Mouse (Mus musculus) limb, embryonic 14.5 days (tissue): Measurements from ENCODE around the gene Snrpn. TPM values are rescaled to one million over a fixed set of nuclear protein-coding genes. Genes with fewer than 3 reads are reported as not detected.
"Not testable (repeated sequence)": the region's sequence is repeated elsewhere in the genome, so short reads cannot be mapped to it uniquely, and the experiment has no call there.

Experiments
- ATAC-seq: fragments of 200-750 bp; cut with Nextera tagmentation; 2 replicates; pipeline ENCODE4 v1.8.0; 2017; ENCODE audit warnings: low read depth, moderate number of reproducible peaks, moderate TSS enrichment; ENCODE audit not compliant: low FRiP score
- DNase-seq: peaks from one replicate; pipeline ENCODE4 v3.0.0-alpha.2; 2015; ENCODE audit warnings: low spot score
- H3K27ac ChIP-seq: fragments of 300-500 bp; sonication (generic); replicated peaks from 2 replicates; pipeline ENCODE4 v1.5.1; 2014; ENCODE audit warnings: low read depth, mild to moderate bottlenecking, low read length, moderate library complexity, mixed read lengths
- H3K27me3 ChIP-seq: fragments of 300-500 bp; sonication (generic); 2 replicates; pipeline ENCODE4 v1.6.1; 2014; ENCODE audit warnings: low read length, mixed read lengths; ENCODE audit not compliant: control insufficient read depth, insufficient read depth
- H3K36me3 ChIP-seq: fragments of 300-500 bp; sonication (generic); 2 replicates; pipeline ENCODE4 v1.6.1; 2014; ENCODE audit warnings: mild to moderate bottlenecking, low read length, moderate library complexity, mixed read lengths; ENCODE audit not compliant: control insufficient read depth, insufficient read depth
- H3K4me1 ChIP-seq: fragments of 300-500 bp; sonication (generic); 2 replicates; pipeline ENCODE4 v1.6.1; 2014; ENCODE audit warnings: antibody characterized with exemption, low read length, mixed read lengths; ENCODE audit not compliant: control insufficient read depth, insufficient read depth
- H3K4me2 ChIP-seq: fragments of 300-500 bp; sonication (generic); replicated peaks from 2 replicates; pipeline ENCODE4 v1.6.1; 2014; ENCODE audit warnings: low read depth, mild to moderate bottlenecking, low read length, moderate library complexity; ENCODE audit not compliant: severe bottlenecking
- H3K4me3 ChIP-seq: fragments of 300-500 bp; sonication (generic); replicated peaks from 2 replicates; pipeline ENCODE4 v1.5.1; 2014; ENCODE audit warnings: low read length
- H3K9ac ChIP-seq: fragments of 300-500 bp; sonication (generic); 2 replicates; pipeline ENCODE4 v1.6.1; 2014; ENCODE audit warnings: mild to moderate bottlenecking, low read depth, low read length, moderate library complexity; ENCODE audit not compliant: severe bottlenecking
- H3K9me3 ChIP-seq: fragments of 300-500 bp; sonication (generic); 2 replicates; pipeline ENCODE4 v1.6.1; 2016; ENCODE audit warnings: low read length; ENCODE audit not compliant: control insufficient read depth
- POLR2A ChIP-seq: fragments of 200-500 bp; IDR thresholded peaks from 2 replicates; pipeline ENCODE4 v1.8.0; 2012; ENCODE audit warnings: inconsistent platforms, mild to moderate bottlenecking, moderate library complexity, borderline replicate concordance; ENCODE audit not compliant: insufficient read depth, insufficient read length; ENCODE audit errors: extremely low read depth
- WGBS: fragments of 180-500 bp; shearing (Covaris S2); extraction: QIAGEN DNeasy Blood & Tissue Kit; methylation state at CpG from one replicate; pipeline ENCODE4 v1.1.7; 2014; 5-methylcytosine and 5-hydroxymethylcytosine counted together
- polyA plus RNA-seq, 2 experiments: library from polyadenylated mRNA; depleted of rRNA in 1 of 2; stranded (reverse) in 1 of 2; unstranded in 1 of 2; fragments of >200 nt; fragmentation: Nextera tagmentation in 1 of 2; extraction: Ambion mirVana in 1 of 2; gene quantifications; 2 replicates each; pipeline versions ENCODE4 v1.2.1 to v1.2.3; 2012 to 2014

Snrpn gene
- polyA plus RNA-seq (2012; rRNA removed), result 18.7 and 20.4 TPM in 2 replicates
- 27.8 and 29.1 TPM in 2 replicates for polyA plus RNA-seq (2014; fragmentation: Nextera tagmentation; extraction: Ambion mirVana)

DNA sequence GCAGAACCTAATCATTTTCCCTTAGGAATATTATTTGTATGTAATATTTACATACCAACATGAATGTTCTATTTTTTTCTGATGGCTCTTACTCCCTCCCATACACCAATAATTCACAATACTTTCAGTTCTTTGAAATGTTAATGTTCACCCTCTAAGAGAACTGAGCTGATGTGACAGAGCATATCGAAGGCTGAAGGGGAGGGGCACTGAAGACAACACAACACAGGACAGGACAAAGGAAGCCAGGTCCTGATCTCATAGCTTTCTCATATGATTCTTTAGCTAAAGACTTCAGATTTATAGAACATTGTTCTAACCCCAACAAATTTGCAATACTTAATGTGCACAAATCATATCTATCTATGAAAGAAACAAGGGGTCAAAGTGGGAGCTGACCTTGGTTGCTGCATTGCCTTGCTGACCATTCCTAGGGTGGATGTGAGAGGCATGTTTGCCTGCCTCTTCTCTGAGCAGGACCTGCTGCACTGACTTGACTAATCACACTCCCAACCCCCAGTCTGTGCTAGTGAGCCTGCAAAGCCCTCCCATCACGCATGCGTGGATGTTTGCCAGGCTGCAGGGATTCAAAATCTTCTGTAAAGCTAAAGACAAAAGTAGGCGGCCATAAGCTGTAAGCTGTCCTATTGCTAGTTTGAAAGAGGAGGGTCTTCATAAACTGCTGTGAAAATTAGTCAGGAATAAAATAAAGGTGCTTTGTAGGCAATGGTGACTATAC is at the start of gene Snrpn:
Gene Snrpn (minus strand): TSS at position 478 of the 739 bp plus-strand sequence.
- Histone ChIP-seq H3K4me2 (no peak within 1 kb of the TSS), H3K27me3 (no peaks in the 10 kb centered on the region), H3K27ac (no peak within 1 kb of the TSS), H3K9me3 (no peaks in the 10 kb centered on the region), H3K4me1 (no peaks in the 10 kb centered on the region), H3K9ac (no peak within 1 kb of the TSS), H3K36me3 (no peaks in the 10 kb centered on the region), H3K4me3 (no peak within 1 kb of the TSS)
- DNase-seq, result no peak
- no peak for TF ChIP-seq POLR2A
- WGBS, result 66% methylated on average over 4 of the region's 4 CpGs
- ATAC-seq, result no peak

DNA sequence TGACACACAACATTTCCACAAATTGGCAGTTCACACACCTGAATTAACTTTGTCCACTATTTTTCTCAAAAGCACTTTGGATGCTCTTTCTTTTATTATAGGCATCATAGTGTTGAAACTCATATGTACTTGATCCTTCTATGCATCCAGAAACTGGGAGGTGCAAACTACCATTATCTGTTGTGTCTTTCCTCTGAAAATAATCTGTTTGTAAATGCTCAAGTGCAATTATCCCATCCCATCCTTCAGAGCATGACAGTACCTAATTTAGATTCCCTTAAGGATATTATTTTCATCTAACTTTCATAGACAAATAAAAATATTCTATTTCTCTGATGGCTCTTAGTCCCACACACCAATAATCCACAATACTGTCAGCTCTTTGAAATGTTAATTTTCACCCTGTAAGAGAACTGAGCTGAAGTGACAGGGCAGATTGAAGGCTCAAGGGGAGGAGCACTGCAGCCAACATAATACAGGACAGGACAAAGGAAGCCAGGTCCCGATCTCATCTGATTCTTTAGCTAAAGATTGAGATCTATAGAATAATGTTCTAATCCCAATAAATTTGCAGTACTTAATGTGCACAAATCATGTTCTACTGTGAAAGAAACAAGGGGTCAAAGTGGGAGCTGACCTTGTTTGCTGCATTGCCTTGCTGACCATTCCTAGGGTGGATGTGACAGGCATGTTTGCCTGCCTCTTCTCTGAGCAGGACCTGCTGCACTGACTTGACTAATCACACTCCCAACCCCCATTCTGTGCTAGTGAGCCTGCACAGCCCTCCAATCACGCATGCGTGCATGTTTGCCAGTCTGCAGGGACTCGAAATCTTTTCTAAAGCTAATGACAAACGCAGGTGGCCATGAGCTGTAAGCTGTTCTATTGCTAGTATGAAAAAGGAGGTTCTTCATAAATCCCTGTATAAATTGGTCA is 30.5 kb upstream of the Snrpn start:
- no peak for TF ChIP-seq POLR2A
- H3K9ac ChIP-seq, result no peak overlapping the region
- no peaks in the 10 kb centered on the region for H3K27me3 ChIP-seq
- H3K36me3 ChIP-seq, result no peaks in the 10 kb centered on the region
- 68% methylated on average over 5 of the region's 5 CpGs for WGBS
- no peak overlapping the region for H3K4me2 ChIP-seq
- ATAC-seq (no peak), DNase-seq (no peak)
- no peak overlapping the region for H3K27ac ChIP-seq
- no peaks in the 10 kb centered on the region for H3K4me1 ChIP-seq
- H3K9me3 ChIP-seq, result no peaks in the 10 kb centered on the region
- H3K4me3 ChIP-seq, result no peak overlapping the region

DNA sequence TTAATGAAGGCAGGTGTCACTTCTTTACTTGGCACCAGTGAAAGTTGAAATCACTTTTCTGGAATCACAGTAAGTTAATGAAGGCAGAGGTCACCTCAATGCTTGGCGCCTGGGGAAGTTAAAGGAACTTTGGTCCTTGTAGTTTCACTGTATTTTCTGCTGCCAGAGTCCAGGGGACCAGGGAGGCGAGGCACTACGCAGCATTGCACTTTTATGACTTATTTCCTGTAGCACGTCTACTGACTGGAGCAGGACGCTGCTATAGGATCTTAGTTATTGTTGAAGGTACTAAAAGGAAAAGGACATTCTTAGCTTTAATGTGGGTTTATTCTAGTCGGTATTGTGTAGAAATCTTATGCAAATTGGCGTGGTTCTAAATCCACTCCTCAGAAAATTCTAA is 14.7 kb downstream of the Snrpn start:
- no peak overlapping the region for H3K9ac ChIP-seq
- H3K9me3 ChIP-seq, result no peaks in the 10 kb centered on the region
- 53% methylated on average over 7 of the region's 7 CpGs for WGBS
- H3K4me2 ChIP-seq, result no peak overlapping the region
- no peak overlapping the region for H3K27ac ChIP-seq
- ATAC-seq (no peak), DNase-seq (no peak)
- no peaks in the 10 kb centered on the region for H3K4me1 ChIP-seq
- H3K36me3 ChIP-seq, result no peaks in the 10 kb centered on the region
- no peaks in the 10 kb centered on the region for H3K27me3 ChIP-seq
- H3K4me3 ChIP-seq, result no peak overlapping the region
- TF ChIP-seq POLR2A, result no peak

DNA sequence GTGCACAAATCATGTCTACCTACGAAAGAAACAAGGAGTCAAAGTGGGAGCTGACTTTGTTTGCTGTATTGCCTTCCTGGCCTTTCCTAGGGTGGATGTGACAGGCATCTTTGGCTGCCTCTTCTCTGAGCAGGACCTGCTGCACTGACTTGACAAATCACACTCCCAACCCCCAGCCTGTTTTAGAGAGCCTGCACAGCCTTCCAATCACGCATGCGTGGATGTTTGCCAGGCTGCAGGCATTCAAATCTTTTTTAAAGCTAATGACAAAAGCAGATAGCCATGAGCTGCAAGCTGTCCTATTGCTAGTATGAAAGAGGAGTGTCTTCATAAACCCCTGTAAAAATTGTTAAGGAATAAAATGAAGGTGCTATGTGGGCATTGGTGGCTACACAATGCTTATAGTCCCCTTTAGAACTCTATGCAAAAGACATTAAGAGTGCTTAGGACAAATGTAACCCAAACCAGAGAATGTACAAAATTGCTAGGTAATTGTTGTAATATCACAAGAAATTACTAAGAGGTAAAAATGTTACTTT is 16.9 kb downstream of the Snrpn start:
- DNase-seq, ATAC-seq, H3K9ac ChIP-seq, H3K4me3 ChIP-seq, H3K27me3 ChIP-seq, H3K4me1 ChIP-seq, H3K4me2 ChIP-seq, H3K27ac ChIP-seq, H3K9me3 ChIP-seq, H3K36me3 ChIP-seq: not testable (repeated sequence)
- 57% methylated on average over 3 of the region's 3 CpGs for WGBS

DNA sequence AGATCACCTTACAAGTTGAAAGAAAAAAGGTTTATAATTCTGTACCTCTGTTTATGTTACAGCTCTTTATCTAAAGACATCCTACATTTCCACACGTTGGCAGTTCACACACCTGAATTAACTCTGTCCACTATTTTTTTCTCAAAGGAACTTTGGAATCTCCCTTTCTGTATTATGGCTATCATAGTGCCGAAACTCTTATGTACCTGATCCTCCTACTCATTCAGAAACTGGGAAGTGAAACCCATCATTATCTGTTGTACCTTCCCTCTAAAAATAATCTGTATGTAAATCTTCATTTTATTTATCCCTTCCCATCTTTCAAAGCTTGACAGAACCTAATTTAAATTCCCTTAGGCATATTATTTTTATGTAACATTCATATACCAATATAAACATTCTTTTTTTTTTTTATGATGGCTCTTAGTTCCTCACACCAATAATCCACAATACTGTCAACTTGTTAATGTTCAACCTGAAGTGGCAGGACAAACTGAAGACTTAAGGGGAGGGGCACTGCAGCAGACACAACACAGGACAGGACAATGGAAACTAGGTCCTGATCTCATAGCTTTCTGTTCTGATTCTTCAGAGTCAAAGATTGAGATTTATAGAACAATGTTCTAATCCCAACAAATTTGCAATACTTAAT is 17.5 kb downstream of the Snrpn start:
- H3K9ac ChIP-seq, result no peak overlapping the region
- no peak for TF ChIP-seq POLR2A
- no peak overlapping the region for H3K27ac ChIP-seq
- H3K4me2 ChIP-seq, result no peak overlapping the region
- ATAC-seq (no peak), DNase-seq (no peak)
- WGBS, result 58% methylated on average over 2 of the region's 2 CpGs
- H3K9me3 ChIP-seq, result no peaks in the 10 kb centered on the region
- H3K36me3 ChIP-seq, result no peaks in the 10 kb centered on the region
- H3K27me3 ChIP-seq, result no peaks in the 10 kb centered on the region
- no peak overlapping the region for H3K4me3 ChIP-seq
- no peaks in the 10 kb centered on the region for H3K4me1 ChIP-seq
